Mouse (Mus musculus): ENCODE data around the gene Pbld1.
A peak's percentile ranks its signal among the peaks of the same experiment; 100 is the strongest.

Pbld1 gene

GRCm38 (mm10) chr10:63092616-63093550, 32.9 kb downstream of the Pbld1 start:
- no peak for DNase-seq (ENCODE audit: low read depth)

- no peak for DNase-seq (ENCODE audit: low read depth)
These were observed 36.8 kb downstream of the Pbld1 start for GRCm38 (mm10) chr10:63096757-63097156.

GRCm38 (mm10) chr10:63098191-63098590, 38.2 kb downstream of the Pbld1 start:
- no peak for DNase-seq (ENCODE audit: low read depth)

GRCm38 (mm10) chr10:63099521-63099920, 39.6 kb downstream of the Pbld1 start, which contains the start of gene Atoh7:
Atoh7 (plus strand) TSS chr10:63099651.
- DNase-seq (ENCODE audit: low read depth) = no peak

- no peak for DNase-seq (ENCODE audit: low read depth)
These were observed 40.1 kb downstream of the Pbld1 start for GRCm38 (mm10) chr10:63099941-63100562.

- no peak for DNase-seq (ENCODE audit: low read depth)
These were observed 40.7 kb downstream of the Pbld1 start for GRCm38 (mm10) chr10:63100657-63101056.

GRCm38 (mm10) chr10:63113027-63113604, 53.2 kb downstream of the Pbld1 start:
- DNase-seq (ENCODE audit: low read depth) = peak; percentile 35

GRCm38 (mm10) chr10:63113716-63114360, 53.9 kb downstream of the Pbld1 start:
- DNase-seq (ENCODE audit: low read depth) = no peak

GRCm38 (mm10) chr10:63115881-63116280, 55.9 kb downstream of the Pbld1 start:
- no peak for DNase-seq (ENCODE audit: low read depth)

- DNase-seq (ENCODE audit: low read depth) = no peak
These were observed 56.4 kb downstream of the Pbld1 start for GRCm38 (mm10) chr10:63116376-63116775.

GRCm38 (mm10) chr10:63117583-63117982, 57.6 kb downstream of the Pbld1 start:
- no peak for DNase-seq (ENCODE audit: low read depth)

GRCm38 (mm10) chr10:63119916-63120315, 60.0 kb downstream of the Pbld1 start:
- no peak for DNase-seq (ENCODE audit: low read depth)

- no peak for DNase-seq (ENCODE audit: low read depth)
These were observed 62.0 kb downstream of the Pbld1 start for GRCm38 (mm10) chr10:63121961-63122360.

GRCm38 (mm10) chr10:63122516-63122915, 62.6 kb downstream of the Pbld1 start:
- DNase-seq (ENCODE audit: low read depth) = no peak

GRCm38 (mm10) chr10:63123141-63123540, 63.2 kb downstream of the Pbld1 start:
- no peak for DNase-seq (ENCODE audit: low read depth)

- no peak for DNase-seq (ENCODE audit: low read depth)
These were observed 64.1 kb downstream of the Pbld1 start for GRCm38 (mm10) chr10:63124016-63124415.

- DNase-seq (ENCODE audit: low read depth) = no peak
These were observed 65.4 kb downstream of the Pbld1 start for GRCm38 (mm10) chr10:63125343-63125742.

- DNase-seq (ENCODE audit: low read depth) = no peak
These were observed 66.2 kb downstream of the Pbld1 start for GRCm38 (mm10) chr10:63126116-63126515.

GRCm38 (mm10) chr10:63127156-63127555, 67.2 kb downstream of the Pbld1 start:
- DNase-seq (ENCODE audit: low read depth) = no peak
